Mouse (Mus musculus): ENCODE measurements around the gene Prps1l1. TPM values are rescaled to one million over a fixed set of nuclear protein-coding genes. Genes with fewer than 3 reads are reported as not detected.

Gene Prps1l1
- polyA plus RNA-seq, 1 experiment from 2014 or later = not detected

DNA sequence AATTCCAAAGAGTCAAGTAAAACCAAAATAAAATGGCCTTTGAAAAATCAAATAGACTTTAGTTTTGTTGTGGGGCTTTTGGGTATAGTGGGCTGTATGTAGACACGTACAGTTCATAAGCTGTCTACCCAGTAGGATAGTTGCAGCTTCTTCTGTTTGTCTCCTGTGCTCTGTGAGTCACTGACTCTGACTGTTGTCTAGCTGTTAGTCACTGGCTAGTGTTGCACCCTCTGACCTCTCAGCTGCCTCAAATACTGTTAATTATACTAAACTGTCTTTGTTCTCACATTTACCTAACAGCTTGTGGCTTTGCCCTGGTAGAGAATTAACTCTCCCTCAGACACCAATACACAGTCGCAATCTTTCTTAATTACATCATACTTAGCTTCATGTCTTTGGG lies 7.3 kb downstream of the Prps1l1 start:
- H3K4me3 ChIP-seq (ENCODE audit: control insufficient read depth in 1 of 2, insufficient read depth in 1 of 2, low read depth in 1 of 2, low read length in 2 of 2) = no peak overlapping the region
- no peaks in the 10 kb centered on the region for H3K36me3 ChIP-seq (ENCODE audit: control insufficient read depth, insufficient read depth, low read length)
- H3K9me3 ChIP-seq (ENCODE audit: control insufficient read depth, low read length) = no peaks in the 10 kb centered on the region
- no peak overlapping the region for H3K27ac ChIP-seq (replicated peaks in 1 of 2; ENCODE audit: control insufficient read depth in 1 of 2, insufficient read depth in 1 of 2, low read depth in 2 of 2, low read length in 2 of 2)
- ATAC-seq (ENCODE audit: insufficient number of reproducible peaks, insufficient read depth, low FRiP score, low read depth) = no peak
- no peaks in the 10 kb centered on the region for H3K4me1 ChIP-seq (ENCODE audit: control insufficient read depth in 2 of 2, insufficient read depth in 2 of 2, low read length in 2 of 2)
- no peak overlapping the region for H3K4me2 ChIP-seq (ENCODE audit: low read length)
- no peak overlapping the region for H3K9ac ChIP-seq (ENCODE audit: low read length)
- WGBS = 82% methylated on average over 2 of the region's 2 CpGs
- no peaks in the 10 kb centered on the region for H3K27me3 ChIP-seq (ENCODE audit: control insufficient read depth, insufficient read depth, low read length)

DNA sequence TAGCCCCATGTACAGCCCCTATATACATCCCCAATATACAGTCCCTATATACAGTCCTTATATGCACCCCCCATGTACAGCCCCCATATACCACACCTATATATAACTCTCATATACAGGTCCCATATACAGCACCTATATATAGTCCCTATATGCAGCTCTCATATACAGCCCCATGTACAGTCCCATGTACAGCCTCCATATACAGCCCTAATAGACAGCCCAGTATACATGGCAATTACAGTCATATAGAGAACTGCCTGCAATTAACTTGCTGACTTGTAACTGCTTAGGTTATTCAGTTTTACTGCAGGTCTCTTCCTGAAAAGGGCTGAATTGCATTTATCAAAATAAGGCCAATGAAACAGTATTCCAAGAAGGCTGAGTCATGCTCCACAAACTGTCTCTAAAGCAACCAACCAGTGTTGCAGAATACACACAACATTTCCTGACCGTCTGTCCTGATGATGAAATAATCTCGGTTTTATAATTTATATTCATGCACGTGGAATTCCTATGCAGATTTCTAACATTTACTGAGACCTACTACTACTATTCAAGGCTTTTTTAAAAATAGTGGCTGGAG lies 13.1 kb downstream of the Prps1l1 start:
- no peak overlapping the region for H3K4me3 ChIP-seq (ENCODE audit: control insufficient read depth in 1 of 2, insufficient read depth in 1 of 2, low read depth in 1 of 2, low read length in 2 of 2)
- ATAC-seq (ENCODE audit: insufficient number of reproducible peaks, insufficient read depth, low FRiP score, low read depth) = no peak

GRCm38 (mm10) chr12:34998778-34999467 lies 14.4 kb downstream of the Prps1l1 start:
- no peak overlapping the region for H3K27ac ChIP-seq (replicated peaks in 1 of 2; ENCODE audit: control insufficient read depth in 1 of 2, insufficient read depth in 1 of 2, low read depth in 2 of 2, low read length in 2 of 2)
- no peaks in the 10 kb centered on the region for H3K9me3 ChIP-seq (ENCODE audit: control insufficient read depth, low read length)
- WGBS = 79% methylated on average over 12 of the region's 12 CpGs
- H3K36me3 ChIP-seq (ENCODE audit: control insufficient read depth, insufficient read depth, low read length) = no peaks in the 10 kb centered on the region
- no peak overlapping the region for H3K4me3 ChIP-seq (ENCODE audit: control insufficient read depth in 1 of 2, insufficient read depth in 1 of 2, low read depth in 1 of 2, low read length in 2 of 2)
- no peak for ATAC-seq (ENCODE audit: insufficient number of reproducible peaks, insufficient read depth, low FRiP score, low read depth)
- no peaks in the 10 kb centered on the region for H3K27me3 ChIP-seq (ENCODE audit: control insufficient read depth, insufficient read depth, low read length)
- H3K9ac ChIP-seq (ENCODE audit: low read length) = no peak overlapping the region
- H3K4me2 ChIP-seq (ENCODE audit: low read length) = no peak overlapping the region
- no peaks in the 10 kb centered on the region for H3K4me1 ChIP-seq (ENCODE audit: control insufficient read depth in 2 of 2, insufficient read depth in 2 of 2, low read length in 2 of 2)

More for the DNA sequence above, 13.1 kb downstream of the Prps1l1 start:
- no peak overlapping the region for H3K9ac ChIP-seq (ENCODE audit: low read length)
- no peaks in the 10 kb centered on the region for H3K36me3 ChIP-seq (ENCODE audit: control insufficient read depth, insufficient read depth, low read length)
- WGBS = 81% methylated on average over 3 of the region's 3 CpGs
- no peaks in the 10 kb centered on the region for H3K27me3 ChIP-seq (ENCODE audit: control insufficient read depth, insufficient read depth, low read length)
- no peak overlapping the region for H3K4me2 ChIP-seq (ENCODE audit: low read length)
- no peak overlapping the region for H3K27ac ChIP-seq (replicated peaks in 1 of 2; ENCODE audit: control insufficient read depth in 1 of 2, insufficient read depth in 1 of 2, low read depth in 2 of 2, low read length in 2 of 2)
- H3K9me3 ChIP-seq (ENCODE audit: control insufficient read depth, low read length) = no peaks in the 10 kb centered on the region
- H3K4me1 ChIP-seq (ENCODE audit: control insufficient read depth in 2 of 2, insufficient read depth in 2 of 2, low read length in 2 of 2) = no peaks in the 10 kb centered on the region

GRCm38 (mm10) chr12:35000323-35000722 lies 15.8 kb downstream of the Prps1l1 start:
- ATAC-seq (ENCODE audit: insufficient number of reproducible peaks, insufficient read depth, low FRiP score, low read depth) = no peak

GRCm38 (mm10) chr12:35005748-35006147 lies 21.2 kb downstream of the Prps1l1 start:
- Histone ChIP-seq H3K4me2 (ENCODE audit: low read length) (no peak overlapping the region), H3K9ac (ENCODE audit: low read length) (no peak overlapping the region), H3K9me3 (ENCODE audit: control insufficient read depth, low read length) (no peaks in the 10 kb centered on the region), H3K27ac (replicated peaks in 1 of 2; ENCODE audit: control insufficient read depth in 1 of 2, insufficient read depth in 1 of 2, low read depth in 2 of 2, low read length in 2 of 2) (no peak overlapping the region), H3K27me3 (ENCODE audit: control insufficient read depth, insufficient read depth, low read length) (no peaks in the 10 kb centered on the region), H3K36me3 (ENCODE audit: control insufficient read depth, insufficient read depth, low read length) (no peaks in the 10 kb centered on the region), H3K4me1 (ENCODE audit: control insufficient read depth in 2 of 2, insufficient read depth in 2 of 2, low read length in 2 of 2) (no peaks in the 10 kb centered on the region), H3K4me3 (ENCODE audit: control insufficient read depth in 1 of 2, insufficient read depth in 1 of 2, low read depth in 1 of 2, low read length in 2 of 2) (no peak overlapping the region)
- ATAC-seq (ENCODE audit: insufficient number of reproducible peaks, insufficient read depth, low FRiP score, low read depth) = no peak

More at GRCm38 (mm10) chr12:35000323-35000722, 15.8 kb downstream of the Prps1l1 start:
- Histone ChIP-seq H3K27ac (replicated peaks in 1 of 2; ENCODE audit: control insufficient read depth in 1 of 2, insufficient read depth in 1 of 2, low read depth in 2 of 2, low read length in 2 of 2) (no peak overlapping the region), H3K9me3 (ENCODE audit: control insufficient read depth, low read length) (no peaks in the 10 kb centered on the region), H3K4me3 (ENCODE audit: control insufficient read depth in 1 of 2, insufficient read depth in 1 of 2, low read depth in 1 of 2, low read length in 2 of 2) (no peak overlapping the region), H3K4me2 (ENCODE audit: low read length) (no peak overlapping the region), H3K9ac (ENCODE audit: low read length) (no peak overlapping the region), H3K27me3 (ENCODE audit: control insufficient read depth, insufficient read depth, low read length) (no peaks in the 10 kb centered on the region), H3K36me3 (ENCODE audit: control insufficient read depth, insufficient read depth, low read length) (no peaks in the 10 kb centered on the region), H3K4me1 (ENCODE audit: control insufficient read depth in 2 of 2, insufficient read depth in 2 of 2, low read length in 2 of 2) (no peaks in the 10 kb centered on the region)
- 44% methylated on average over 4 of the region's 4 CpGs for WGBS

- no peak for ATAC-seq (ENCODE audit: insufficient number of reproducible peaks, insufficient read depth, low FRiP score, low read depth)
- no peaks in the 10 kb centered on the region for H3K36me3 ChIP-seq (ENCODE audit: control insufficient read depth, insufficient read depth, low read length)
- H3K4me1 ChIP-seq (ENCODE audit: control insufficient read depth in 2 of 2, insufficient read depth in 2 of 2, low read length in 2 of 2) = no peaks in the 10 kb centered on the region
- WGBS = 89% methylated on average over 1 of the region's 1 CpGs
- no peaks in the 10 kb centered on the region for H3K27me3 ChIP-seq (ENCODE audit: control insufficient read depth, insufficient read depth, low read length)
- H3K27ac ChIP-seq (replicated peaks in 1 of 2; ENCODE audit: control insufficient read depth in 1 of 2, insufficient read depth in 1 of 2, low read depth in 2 of 2, low read length in 2 of 2) = no peak overlapping the region
- H3K4me3 ChIP-seq (ENCODE audit: control insufficient read depth in 1 of 2, insufficient read depth in 1 of 2, low read depth in 1 of 2, low read length in 2 of 2) = no peak overlapping the region
- H3K4me2 ChIP-seq (ENCODE audit: low read length) = no peak overlapping the region
- no peaks in the 10 kb centered on the region for H3K9me3 ChIP-seq (ENCODE audit: control insufficient read depth, low read length)
- no peak overlapping the region for H3K9ac ChIP-seq (ENCODE audit: low read length)
These were observed 23.3 kb downstream of the Prps1l1 start for GRCm38 (mm10) chr12:35007851-35008250.

GRCm38 (mm10) chr12:35008340-35009137 lies 24.0 kb downstream of the Prps1l1 start:
- H3K4me3 ChIP-seq (ENCODE audit: control insufficient read depth in 1 of 2, insufficient read depth in 1 of 2, low read depth in 1 of 2, low read length in 2 of 2) = no peak overlapping the region
- H3K9ac ChIP-seq (ENCODE audit: low read length) = no peak overlapping the region
- no peak for ATAC-seq (ENCODE audit: insufficient number of reproducible peaks, insufficient read depth, low FRiP score, low read depth)
- H3K4me1 ChIP-seq (ENCODE audit: control insufficient read depth in 2 of 2, insufficient read depth in 2 of 2, low read length in 2 of 2) = no peaks in the 10 kb centered on the region
- no peaks in the 10 kb centered on the region for H3K36me3 ChIP-seq (ENCODE audit: control insufficient read depth, insufficient read depth, low read length)
- no peak overlapping the region for H3K4me2 ChIP-seq (ENCODE audit: low read length)
- 73% methylated on average over 11 of the region's 11 CpGs for WGBS
- no peaks in the 10 kb centered on the region for H3K9me3 ChIP-seq (ENCODE audit: control insufficient read depth, low read length)
- H3K27ac ChIP-seq (replicated peaks in 1 of 2; ENCODE audit: control insufficient read depth in 1 of 2, insufficient read depth in 1 of 2, low read depth in 2 of 2, low read length in 2 of 2) = no peak overlapping the region
- no peaks in the 10 kb centered on the region for H3K27me3 ChIP-seq (ENCODE audit: control insufficient read depth, insufficient read depth, low read length)
